Mouse (Mus musculus) thymus, adult 2 months (tissue): ENCODE results near the gene Med26. TPM values are rescaled to one million over a fixed set of nuclear protein-coding genes. Genes with fewer than 3 reads are reported as not detected.

Experiments used
- DNase-seq: peaks from one replicate; pipeline ENCODE4 v3.0.0; 2021
- H3K27ac ChIP-seq: fragments of 200-500 bp; 2 replicates; pipeline ENCODE4 v1.5.1; 2012; ENCODE audit warnings: low read length, control low read depth; ENCODE audit not compliant: control insufficient read depth, insufficient read depth
- H3K27me3 ChIP-seq: fragments of 200-500 bp; 2 replicates; pipeline ENCODE4 v1.6.1; 2012; ENCODE audit warnings: mild to moderate bottlenecking, low read length, moderate library complexity, mixed read lengths; ENCODE audit not compliant: control insufficient read depth, insufficient read depth
- H3K36me3 ChIP-seq: fragments of 200-500 bp; 2 replicates; pipeline ENCODE4 v1.6.1; 2012; ENCODE audit warnings: mild to moderate bottlenecking, low read length, moderate library complexity; ENCODE audit not compliant: control insufficient read depth, insufficient read depth
- H3K4me1 ChIP-seq: fragments of 200-500 bp; replicated peaks from 2 replicates; pipeline ENCODE4 v1.6.1; 2012; ENCODE audit warnings: low read length; ENCODE audit not compliant: control insufficient read depth, insufficient read depth
- H3K4me3 ChIP-seq: fragments of 200-500 bp; 2 replicates; pipeline ENCODE4 v1.5.1; 2012; ENCODE audit warnings: mild to moderate bottlenecking, low read length, control low read depth, moderate library complexity; ENCODE audit not compliant: control insufficient read depth, insufficient read depth
- CTCF ChIP-seq: fragments of 200-500 bp; IDR thresholded peaks from 2 replicates; pipeline ENCODE4 v1.5.1; 2012; ENCODE audit warnings: mild to moderate bottlenecking, control low read depth, low read length, moderate library complexity, borderline replicate concordance; ENCODE audit not compliant: control insufficient read depth, poor library complexity, insufficient read depth; ENCODE audit errors: extremely low read depth
- POLR2A ChIP-seq: fragments of 200-500 bp; IDR thresholded peaks from 2 replicates; pipeline ENCODE4 v1.6.1; 2012; ENCODE audit warnings: mild to moderate bottlenecking, low read length, control low read depth, moderate library complexity; ENCODE audit not compliant: control insufficient read depth, poor library complexity, insufficient read depth; ENCODE audit errors: extremely low read depth
- WGBS: fragments of 180-500 bp; shearing (Covaris S2); methylation state at CpG from one replicate; pipeline ENCODE4 v1.1.7; 2018; 5-methylcytosine and 5-hydroxymethylcytosine counted together
- polyA plus RNA-seq: library from polyadenylated mRNA; depleted of rRNA; stranded (reverse); fragments of >200 nt; gene quantifications from 2 replicates; pipeline ENCODE4 v1.2.3, GENCODE M21; 2012

Gene Med26
- polyA plus RNA-seq, 1 experiment, result 26.3 TPM

DNA sequence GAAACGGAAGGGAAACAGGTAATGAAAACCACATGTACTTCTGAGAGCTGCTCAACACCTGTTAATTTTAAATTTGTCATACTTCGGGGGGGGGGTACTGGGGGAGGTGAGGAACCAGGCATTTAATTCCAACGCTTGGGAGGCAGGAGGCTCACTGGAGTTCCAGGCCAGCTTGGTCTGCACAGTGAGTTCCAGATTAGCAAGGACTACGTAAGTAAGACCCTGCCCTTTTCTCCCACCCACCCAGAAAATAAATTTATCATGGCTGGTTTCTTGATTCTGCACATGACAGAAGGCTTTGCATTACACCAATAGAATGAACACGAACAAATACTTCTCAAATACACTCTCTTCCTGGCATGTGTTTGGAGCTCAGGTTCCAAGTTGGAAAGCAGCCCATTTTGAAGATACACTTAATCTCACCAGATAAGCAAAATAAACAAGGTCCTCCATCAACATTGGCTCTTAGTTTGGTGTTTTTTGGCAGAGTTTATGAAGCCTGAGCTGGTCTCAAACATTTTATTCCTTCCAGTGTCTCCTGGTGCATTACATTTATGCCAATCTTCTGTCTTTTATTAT is 1.3 kb upstream of the Med26 start:
- Histone ChIP-seq H3K27me3 (no peaks in the 10 kb centered on the region), H3K4me3 (peak overlapping the region; percentile 76), H3K36me3 (no peaks in the 10 kb centered on the region), H3K27ac (peak overlapping the region; percentile 54; the same call in 1 of the 2 replicates), H3K4me1 (peaks cover 8% of the 10 kb centered on the region)
- 24% methylated on average over 5 of the region's 5 CpGs for WGBS
- TF ChIP-seq POLR2A (no peak), CTCF (no peak)
- no peak for DNase-seq

GRCm38 (mm10) chr8:72548644-72549313 is 709 bp upstream of the Med26 start:
- no peak for TF ChIP-seq POLR2A
- no peak for TF ChIP-seq CTCF
- no peaks in the 10 kb centered on the region for H3K27me3 ChIP-seq
- H3K27ac ChIP-seq, result peak overlapping the region; percentile 56
- peak overlapping the region; percentile 76 for H3K4me3 ChIP-seq
- WGBS, result under 1% methylated on average over 45 of the region's 45 CpGs
- no peak for DNase-seq
- peaks cover 8% of the 10 kb centered on the region for H3K4me1 ChIP-seq
- no peaks in the 10 kb centered on the region for H3K36me3 ChIP-seq

DNA sequence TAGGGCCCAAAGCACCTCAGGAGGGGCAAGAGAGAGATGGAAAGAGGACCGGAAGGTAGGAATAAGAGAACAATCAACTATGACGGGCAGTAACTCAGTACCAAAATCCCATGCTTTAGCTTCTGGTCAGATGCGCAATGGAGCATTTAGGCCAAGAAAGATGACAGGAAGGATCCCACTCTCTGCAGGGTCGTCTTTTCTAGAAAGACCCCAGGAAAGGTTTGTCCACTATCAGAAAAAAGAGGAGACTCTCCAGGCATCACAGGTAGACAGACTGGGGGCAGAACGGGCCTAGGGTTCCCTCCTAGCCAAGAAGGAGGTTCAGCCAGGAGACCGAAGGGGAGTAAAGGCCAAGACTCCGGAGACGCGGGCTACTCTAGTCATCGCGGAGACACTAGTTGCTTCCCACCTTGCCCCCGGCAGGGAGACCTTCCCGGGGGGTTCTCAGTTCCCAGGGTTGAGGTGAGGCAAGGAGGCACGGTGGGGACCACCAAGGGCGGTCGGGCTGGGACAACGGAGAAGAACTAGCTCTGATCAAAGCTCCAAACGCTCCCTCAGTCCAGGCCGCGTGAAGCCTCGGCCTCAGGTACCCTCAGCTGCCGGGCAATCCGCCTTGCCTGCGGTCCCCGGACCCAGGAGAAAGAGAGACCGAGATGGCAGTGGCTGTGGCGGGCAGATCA is 808 bp downstream of the Med26 start:
- H3K27ac ChIP-seq, result no peak overlapping the region

GRCm38 (mm10) chr8:72539234-72539633 is 8.8 kb downstream of the Med26 start:
- H3K36me3 ChIP-seq, result no peaks in the 10 kb centered on the region
- no peak overlapping the region for H3K4me3 ChIP-seq
- TF ChIP-seq CTCF (no peak), POLR2A (no peak)
- no peak overlapping the region for H3K27ac ChIP-seq
- 0 out of 2 replicates have a peak, but pooled peaks cover 3% of the 10 kb centered on the region for H3K4me1 ChIP-seq
- no peak for DNase-seq
- no peaks in the 10 kb centered on the region for H3K27me3 ChIP-seq

More for the DNA sequence above, 808 bp downstream of the Med26 start:
- peaks cover 11% of the 10 kb centered on the region for H3K4me1 ChIP-seq
- TF ChIP-seq CTCF (no peak), POLR2A (no peak)
- H3K4me3 ChIP-seq, result peak overlapping the region; percentile 76
- no peaks in the 10 kb centered on the region for H3K36me3 ChIP-seq
- H3K27me3 ChIP-seq, result no peaks in the 10 kb centered on the region
- 3% methylated on average over 27 of the region's 27 CpGs for WGBS
- DNase-seq, result no peak

- TF ChIP-seq CTCF (no peak), POLR2A (no peak)
- no peaks in the 10 kb centered on the region for H3K4me1 ChIP-seq
- WGBS, result 98% methylated on average over 3 of the region's 3 CpGs
Observed at GRCm38 (mm10) chr8:72534888-72535287, 13.2 kb downstream of the Med26 start.

GRCm38 (mm10) chr8:72532103-72532502 is 16.0 kb downstream of the Med26 start:
- Histone ChIP-seq H3K27me3 (no peaks in the 10 kb centered on the region), H3K36me3 (no peaks in the 10 kb centered on the region), H3K4me1 (no peaks in the 10 kb centered on the region), H3K4me3 (no peak overlapping the region), H3K27ac (no peak overlapping the region)
- 92% methylated on average over 1 of the region's 1 CpGs for WGBS
- TF ChIP-seq POLR2A (no peak), CTCF (no peak)
- no peak for DNase-seq

More at GRCm38 (mm10) chr8:72534888-72535287, 13.2 kb downstream of the Med26 start:
- Histone ChIP-seq H3K27me3 (no peaks in the 10 kb centered on the region), H3K27ac (no peak overlapping the region), H3K36me3 (no peaks in the 10 kb centered on the region), H3K4me3 (no peak overlapping the region)
- DNase-seq, result no peak

DNA sequence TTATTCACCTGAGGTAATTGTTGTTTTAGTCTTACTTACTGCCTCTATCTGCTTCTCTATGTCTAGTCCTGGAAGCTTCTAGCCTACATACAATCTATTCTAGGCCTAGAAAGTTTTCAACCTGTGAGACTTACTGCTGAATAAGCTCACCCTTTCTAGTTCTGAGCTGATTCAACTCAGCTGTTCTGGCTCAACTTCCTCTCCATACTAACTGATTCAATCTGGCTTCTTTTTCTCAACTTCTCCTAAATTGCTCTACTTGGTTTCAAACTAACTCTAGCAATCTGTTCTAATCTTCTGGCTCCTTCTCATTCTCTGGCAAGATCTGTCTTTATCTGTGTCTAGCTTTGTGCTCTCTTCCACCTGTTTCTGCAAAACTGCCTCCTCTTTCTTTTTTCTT is 26.2 kb downstream of the Med26 start:
- Histone ChIP-seq H3K27me3 (no peaks in the 10 kb centered on the region), H3K4me3 (no peak overlapping the region), H3K27ac (no peak overlapping the region), H3K36me3 (no peaks in the 10 kb centered on the region; the same call in 1 of the 2 replicates), H3K4me1 (no peaks in the 10 kb centered on the region)
- no peak for DNase-seq
- TF ChIP-seq POLR2A, result no peak
- TF ChIP-seq CTCF, result no peak
